Mouse (Mus musculus) forebrain, postnatal 0 days (tissue): ENCODE data around the gene Tmtc3. TPM values are rescaled to one million over a fixed set of nuclear protein-coding genes. Genes with fewer than 3 reads are reported as not detected.
"Not testable (repeated sequence)": the region's sequence is repeated elsewhere in the genome, so short reads cannot be mapped to it uniquely, and the experiment has no call there.

Source experiments
- ATAC-seq: fragments of 200-750 bp; cut with Nextera tagmentation; 2 replicates; pipeline ENCODE4 v1.8.0; 2017; ENCODE audit warnings: mild to moderate bottlenecking, moderate library complexity
- DNase-seq: peaks from one replicate; pipeline ENCODE4 v3.0.0-alpha.2; 2015
- H3K27ac ChIP-seq: fragments of 300-500 bp; sonication (generic); 2 replicates; pipeline ENCODE4 v1.5.1; 2014; ENCODE audit warnings: low read depth, mild to moderate bottlenecking, antibody characterized with exemption, low read length, moderate library complexity, mixed read lengths
- H3K27me3 ChIP-seq: fragments of 300-500 bp; sonication (generic); 2 replicates; pipeline ENCODE4 v1.6.1; 2014; ENCODE audit warnings: mild to moderate bottlenecking, low read length, mixed read lengths; ENCODE audit not compliant: insufficient read depth
- H3K36me3 ChIP-seq: fragments of 300-500 bp; sonication (generic); 2 replicates; pipeline ENCODE4 v1.6.1; 2014; ENCODE audit warnings: mild to moderate bottlenecking, moderate library complexity; ENCODE audit not compliant: insufficient read depth
- H3K4me1 ChIP-seq: fragments of 300-500 bp; sonication (generic); 2 replicates; pipeline ENCODE4 v1.6.1; 2014; ENCODE audit warnings: antibody characterized with exemption; ENCODE audit not compliant: insufficient read depth
- H3K4me2 ChIP-seq: fragments of 300-500 bp; sonication (generic); 2 replicates; pipeline ENCODE4 v1.6.1; 2014; ENCODE audit warnings: low read depth, mild to moderate bottlenecking, moderate library complexity
- H3K4me3 ChIP-seq: fragments of 300-500 bp; sonication (generic); 2 replicates; pipeline ENCODE4 v1.5.1; 2014; ENCODE audit warnings: low read depth, low read length, mixed read lengths
- H3K9ac ChIP-seq: fragments of 300-500 bp; sonication (generic); 2 replicates; pipeline ENCODE4 v1.6.1; 2014; ENCODE audit warnings: mild to moderate bottlenecking
- H3K9me3 ChIP-seq: fragments of 300-500 bp; sonication (generic); 2 replicates; pipeline ENCODE4 v1.6.1; 2016; ENCODE audit warnings: low read length
- CTCF ChIP-seq: sonication (generic); IDR thresholded peaks from 2 replicates; pipeline ENCODE4 v1.5.1; 2016; ENCODE audit warnings: antibody characterized with exemption, control low read depth, low read depth
- WGBS: fragments of 180-500 bp; shearing (Covaris S2); extraction: QIAGEN DNeasy Blood & Tissue Kit; methylation state at CpG from one replicate; pipeline ENCODE4 v1.1.7; 2014; 5-methylcytosine and 5-hydroxymethylcytosine counted together
- polyA plus RNA-seq: library from polyadenylated mRNA; unstranded; fragments of >200 nt; fragmentation: Nextera tagmentation; extraction: Ambion mirVana; gene quantifications from 2 replicates; pipeline ENCODE4 v1.2.1, GENCODE M21; 2015
- total RNA-seq: library from RNA; depleted of rRNA; stranded (reverse); fragments of >200 nt; gene quantifications from 2 replicates; pipeline ENCODE4 v1.2.3, GENCODE M21; 2014

Tmtc3 gene
- total and polyA plus RNA-seq, 2 experiments from 2014 or later: 4.8 to 11.1 TPM

GRCm38 (mm10) chr10:100491916-100492315 is 4.8 kb upstream of the Tmtc3 start:
- no peak for ATAC-seq

DNA sequence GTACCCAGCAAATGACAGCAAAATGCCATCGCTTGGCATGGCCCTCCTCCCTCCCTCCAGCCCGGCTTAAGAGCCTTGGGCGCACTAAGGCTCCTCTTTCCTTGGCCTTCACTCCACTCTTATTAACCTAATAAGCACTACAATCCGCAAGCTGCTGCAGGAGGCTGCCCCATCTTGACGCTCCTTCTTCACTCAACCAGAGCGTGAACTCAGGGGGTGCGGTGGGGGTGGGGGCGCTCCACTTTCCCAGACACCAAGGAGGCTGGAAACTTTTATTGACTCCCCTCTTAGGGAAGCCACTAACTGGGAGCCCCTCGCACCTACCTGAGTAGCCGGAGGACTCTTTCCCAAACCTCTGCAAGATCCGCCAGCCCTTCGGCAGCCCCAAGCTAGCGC is 451 bp downstream of the Tmtc3 start:
- ATAC-seq: peak; percentile 10
- no peak for TF ChIP-seq CTCF
- Histone ChIP-seq H3K4me3 (peak overlapping the region; percentile 70), H3K27ac (peak overlapping the region; percentile 17; the same call in 1 of the 2 replicates), H3K9me3 (no peaks in the 10 kb centered on the region), H3K9ac (peak overlapping the region; percentile 62), H3K4me1 (no peaks in the 10 kb centered on the region), H3K36me3 (no peaks in the 10 kb centered on the region), H3K4me2 (peak overlapping the region; percentile 75), H3K27me3 (no peaks in the 10 kb centered on the region)
- no peak for DNase-seq
- under 1% methylated on average over 13 of the region's 13 CpGs for WGBS

More at GRCm38 (mm10) chr10:100491916-100492315, 4.8 kb upstream of the Tmtc3 start:
- 95% methylated on average over 7 of the region's 7 CpGs for WGBS
- no peaks in the 10 kb centered on the region for H3K4me1 ChIP-seq
- DNase-seq: no peak
- no peak overlapping the region for H3K9ac ChIP-seq
- H3K4me2 ChIP-seq: no peak overlapping the region
- H3K36me3 ChIP-seq: peaks cover 7% of the 10 kb centered on the region; the same call in 1 of the 2 replicates
- no peaks in the 10 kb centered on the region for H3K27me3 ChIP-seq
- no peak for TF ChIP-seq CTCF
- no peaks in the 10 kb centered on the region for H3K9me3 ChIP-seq
- no peak overlapping the region for H3K4me3 ChIP-seq
- H3K27ac ChIP-seq: no peak overlapping the region

DNA sequence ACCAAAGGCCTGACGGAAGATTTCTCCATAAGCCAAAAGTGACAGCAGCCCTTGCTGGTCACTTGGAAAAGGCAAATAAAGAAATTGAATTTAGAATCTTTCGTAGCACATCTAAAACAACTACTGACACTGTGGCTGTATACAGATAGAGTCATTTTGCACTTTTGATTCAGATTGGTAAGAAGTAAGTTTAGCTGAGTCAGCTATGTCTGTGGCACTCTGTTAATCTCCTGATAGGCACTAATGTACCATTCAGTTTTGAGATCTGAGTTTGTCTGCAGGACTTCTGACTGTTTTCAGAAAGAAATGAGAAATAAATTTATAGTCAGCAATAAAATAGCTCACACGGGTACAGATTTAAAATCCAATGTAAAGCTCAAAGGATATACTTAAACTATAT is 7.6 kb downstream of the Tmtc3 start:
- Histone ChIP-seq H3K4me2 (no peak overlapping the region), H3K27ac (no peak overlapping the region), H3K9me3 (no peaks in the 10 kb centered on the region), H3K4me1 (no peaks in the 10 kb centered on the region), H3K9ac (no peak overlapping the region), H3K36me3 (peaks cover 12% of the 10 kb centered on the region; the same call in 1 of the 2 replicates), H3K27me3 (no peaks in the 10 kb centered on the region), H3K4me3 (no peak overlapping the region)
- 93% methylated on average over 3 of the region's 3 CpGs for WGBS
- no peak for DNase-seq
- no peak for ATAC-seq
- no peak for TF ChIP-seq CTCF

GRCm38 (mm10) chr10:100475040-100475439 is 12.1 kb downstream of the Tmtc3 start:
- Histone ChIP-seq H3K4me1 (no peaks in the 10 kb centered on the region), H3K27me3 (no peaks in the 10 kb centered on the region), H3K9me3 (no peaks in the 10 kb centered on the region), H3K36me3 (peaks cover 21% of the 10 kb centered on the region), H3K9ac (no peak overlapping the region), H3K27ac (no peak overlapping the region), H3K4me2 (no peak overlapping the region), H3K4me3 (no peak overlapping the region)
- DNase-seq (peak; percentile 33), ATAC-seq (no peak)
- WGBS: 51% methylated on average over 3 of the region's 3 CpGs
- TF ChIP-seq CTCF: peak; percentile 47; the same call in 1 of the 2 replicates

- DNase-seq: no peak
- no peaks in the 10 kb centered on the region for H3K27me3 ChIP-seq
- H3K4me3 ChIP-seq: no peak overlapping the region
- H3K27ac ChIP-seq: no peak overlapping the region
- H3K9me3 ChIP-seq: no peaks in the 10 kb centered on the region
- peaks cover 10% of the 10 kb centered on the region for H3K36me3 ChIP-seq
- TF ChIP-seq CTCF: no peak
- no peak overlapping the region for H3K9ac ChIP-seq
- no peaks in the 10 kb centered on the region for H3K4me1 ChIP-seq
- H3K4me2 ChIP-seq: no peak overlapping the region
- no peak for ATAC-seq
Observed at GRCm38 (mm10) chr10:100460515-100460914, 26.6 kb downstream of the Tmtc3 start.

DNA sequence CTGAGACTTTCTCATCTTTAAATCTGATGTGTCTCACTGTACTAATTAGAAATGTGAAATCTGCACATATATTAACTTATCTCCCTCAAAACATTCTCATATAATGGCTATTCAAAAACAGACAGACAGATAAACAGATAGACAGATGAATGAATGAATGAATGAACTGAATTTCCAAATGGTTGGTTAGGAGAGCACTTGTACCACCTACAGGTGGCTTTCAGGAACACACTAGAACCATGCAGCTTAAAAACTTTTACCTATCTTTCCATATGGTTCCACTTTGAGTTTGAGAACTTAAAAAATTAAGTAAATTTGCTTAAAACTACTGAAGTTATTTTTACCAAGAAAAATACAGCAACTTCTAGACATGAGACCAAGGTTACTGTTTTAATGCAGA is 37.8 kb downstream of the Tmtc3 start:
- Histone ChIP-seq H3K4me2 (no peak overlapping the region), H3K9ac (no peak overlapping the region), H3K27me3 (no peaks in the 10 kb centered on the region), H3K9me3 (no peaks in the 10 kb centered on the region), H3K4me1 (no peaks in the 10 kb centered on the region), H3K36me3 (peaks cover 11% of the 10 kb centered on the region), H3K27ac (no peak overlapping the region), H3K4me3 (no peak overlapping the region)
- TF ChIP-seq CTCF: peak; percentile 52
- DNase-seq: peak; percentile 3
- ATAC-seq: no peak

DNA sequence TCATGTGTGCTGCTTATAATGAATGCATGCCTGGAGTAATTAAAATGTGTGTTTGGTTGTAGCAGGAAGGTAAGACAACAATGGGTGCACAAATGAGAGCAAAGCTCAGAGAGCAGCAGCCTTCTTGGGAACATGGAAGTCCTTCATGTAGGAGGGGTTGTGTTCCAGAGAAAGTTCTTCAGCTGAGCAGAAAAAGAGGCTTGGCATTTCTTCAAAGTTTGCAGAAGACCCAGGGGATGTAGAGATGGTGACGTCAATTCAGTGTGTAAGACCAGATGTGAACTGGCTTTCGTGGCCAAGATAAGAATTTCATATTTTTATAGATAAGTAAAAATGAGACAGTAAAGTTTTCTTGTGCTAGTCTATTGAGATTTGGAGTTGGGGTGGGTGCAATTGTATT is 59.6 kb downstream of the Tmtc3 start:
- H3K36me3 ChIP-seq: no peaks in the 10 kb centered on the region
- no peaks in the 10 kb centered on the region for H3K9me3 ChIP-seq
- no peaks in the 10 kb centered on the region for H3K27me3 ChIP-seq
- no peak overlapping the region for H3K27ac ChIP-seq
- WGBS: 93% methylated on average over 2 of the region's 2 CpGs
- no peak for DNase-seq
- no peak overlapping the region for H3K4me2 ChIP-seq
- no peaks in the 10 kb centered on the region for H3K4me1 ChIP-seq
- H3K4me3 ChIP-seq: no peak overlapping the region
- no peak for ATAC-seq
- H3K9ac ChIP-seq: no peak overlapping the region
- no peak for TF ChIP-seq CTCF

GRCm38 (mm10) chr10:100415566-100415965 is 71.6 kb downstream of the Tmtc3 start:
- Histone ChIP-seq H3K4me2 (no peak overlapping the region), H3K9ac (no peak overlapping the region), H3K36me3 (no peaks in the 10 kb centered on the region), H3K9me3 (no peaks in the 10 kb centered on the region), H3K4me1 (no peaks in the 10 kb centered on the region), H3K27me3 (no peaks in the 10 kb centered on the region), H3K27ac (no peak overlapping the region), H3K4me3 (no peak overlapping the region)
- DNase-seq (no peak), ATAC-seq (no peak)
- no peak for TF ChIP-seq CTCF
- WGBS: 91% methylated on average over 7 of the region's 7 CpGs

DNA sequence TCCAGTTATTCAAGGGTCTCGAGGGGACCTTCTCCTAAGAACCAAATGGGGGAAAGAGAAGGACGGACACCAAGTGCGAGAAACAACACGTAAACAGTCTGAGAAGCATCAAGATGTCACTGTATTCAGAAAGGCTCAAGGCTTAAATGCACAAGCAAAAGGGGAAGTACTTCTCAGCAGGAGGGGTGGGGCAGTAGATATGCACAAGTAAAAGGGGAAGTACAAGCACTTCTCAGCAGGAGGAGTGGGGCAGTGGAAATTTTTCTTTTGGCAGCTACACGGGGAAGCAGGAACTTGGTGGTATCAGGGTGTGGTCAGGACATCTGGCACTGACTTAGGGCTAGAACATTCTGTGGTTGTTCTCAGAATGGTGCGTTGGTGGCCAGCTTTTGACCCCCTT is 84.8 kb downstream of the Tmtc3 start:
- H3K4me2 ChIP-seq, ATAC-seq, DNase-seq, H3K27ac ChIP-seq, H3K9me3 ChIP-seq, H3K9ac ChIP-seq, H3K4me1 ChIP-seq, H3K27me3 ChIP-seq, H3K4me3 ChIP-seq, H3K36me3 ChIP-seq: not testable (repeated sequence)
- WGBS: 87% methylated on average over 6 of the region's 6 CpGs
